Mouse (Mus musculus): ENCODE measurements at regions not wholly inside any gene's neighbourhood (a gene's known extent, or its start where the extent isn't known, plus 50 kb on each side); places are given as distances from the start of the nearest gene placed in this dataset.

DNA sequence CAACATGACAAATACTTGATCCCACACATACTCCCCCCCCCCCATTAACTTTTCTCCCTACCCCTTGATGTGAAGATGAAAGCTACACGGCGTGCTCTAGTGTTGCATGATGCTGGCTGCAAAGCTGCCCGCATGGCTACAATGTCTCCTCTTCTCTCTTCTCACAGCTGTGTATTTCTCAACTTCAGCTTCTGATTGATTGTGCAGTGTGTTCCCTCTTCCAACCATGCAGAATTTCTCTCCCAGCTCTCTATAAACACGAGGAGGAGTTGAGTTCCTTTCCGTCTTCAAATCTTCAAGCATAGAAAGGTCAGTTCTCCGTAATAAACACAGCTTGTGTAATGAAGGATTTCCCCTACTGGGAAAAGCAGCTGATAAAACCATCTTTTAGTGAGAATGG is 435.5 kb downstream of the Ipo11 start:
- TF ChIP-seq CTCF (IDR thresholded peaks at IDR 0.05; ENCODE audit: low read depth), result no peak
- no peak for TF ChIP-seq EP300 (IDR thresholded peaks at IDR 0.05; ENCODE audit: low read depth)
